Mouse (Mus musculus): ENCODE measurements around the gene Yes1.
"Not testable (repeated sequence)": the region's sequence is repeated elsewhere in the genome, so short reads cannot be mapped to it uniquely, and the experiment has no call there.

Yes1 gene
- long read RNA-seq, experiment 1, transcript Yes1-203 (1 exons, 2,749 nt), result major isoform, 5 of 11 reads
- long read RNA-seq, experiment 1, partial matches to known transcripts, result 1 of 11 reads
- long read RNA-seq, experiment 1, other reads (novel, unspliced or antisense), result 2 of 11 reads
- long read RNA-seq, experiment 2, partial matches to known transcripts, result 2 of 11 reads
- long read RNA-seq, experiment 2, other reads (novel, unspliced or antisense), result 1 of 11 reads

DNA sequence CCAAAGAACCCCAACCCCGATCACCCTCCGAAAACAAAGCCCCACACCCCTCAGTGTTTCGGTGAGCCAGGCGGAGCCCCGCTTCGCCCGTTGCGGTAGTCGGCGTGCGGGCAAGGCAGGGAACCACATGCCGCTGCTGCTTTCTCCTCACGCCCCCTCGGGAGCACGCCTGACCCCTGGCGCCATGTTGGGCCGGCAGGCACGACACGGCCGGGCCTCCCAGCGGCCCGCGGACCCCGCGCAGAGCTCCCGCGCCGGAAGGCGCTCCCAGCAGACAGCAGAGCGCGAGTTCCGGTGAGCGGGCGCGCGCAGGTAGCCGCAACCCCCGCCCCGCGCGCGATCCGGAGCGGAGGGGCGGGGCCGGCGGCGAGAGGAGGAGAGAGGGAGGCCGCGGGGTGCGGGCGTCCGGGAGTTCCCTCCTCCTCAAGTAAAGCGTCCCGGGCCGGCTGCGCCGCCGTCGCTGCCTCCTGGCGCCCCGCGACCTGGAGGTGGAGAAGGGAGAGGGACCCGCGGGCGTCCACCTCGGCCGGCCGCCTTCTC is at the start of gene Yes1:
TSS of gene Yes1 (plus strand) at position 371 of the 540 bp plus-strand sequence.
- intact Hi-C loops (cut with DNase I), result no loop called here

DNA sequence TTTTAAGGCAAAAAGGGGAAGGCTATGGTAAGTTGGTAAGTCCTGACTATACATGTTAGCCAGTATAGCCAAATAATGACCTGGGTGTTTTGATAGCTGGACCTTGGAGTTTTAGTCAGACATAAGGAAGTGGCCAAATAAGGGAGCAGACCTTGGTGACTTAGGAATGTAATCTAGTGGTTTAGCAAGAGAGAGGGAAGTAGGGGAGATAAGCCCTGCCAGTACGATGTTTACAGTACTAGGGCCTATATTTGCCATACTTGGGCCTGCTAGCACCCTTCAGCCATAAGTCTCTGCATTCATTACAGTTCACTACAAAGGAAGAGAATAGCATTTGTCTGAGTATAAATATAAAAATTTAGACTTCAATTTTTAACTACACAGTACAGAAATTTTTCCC is 46.3 kb upstream of the Yes1 start:
- intact Hi-C loops (cut with DNase I), result no loop called here

DNA sequence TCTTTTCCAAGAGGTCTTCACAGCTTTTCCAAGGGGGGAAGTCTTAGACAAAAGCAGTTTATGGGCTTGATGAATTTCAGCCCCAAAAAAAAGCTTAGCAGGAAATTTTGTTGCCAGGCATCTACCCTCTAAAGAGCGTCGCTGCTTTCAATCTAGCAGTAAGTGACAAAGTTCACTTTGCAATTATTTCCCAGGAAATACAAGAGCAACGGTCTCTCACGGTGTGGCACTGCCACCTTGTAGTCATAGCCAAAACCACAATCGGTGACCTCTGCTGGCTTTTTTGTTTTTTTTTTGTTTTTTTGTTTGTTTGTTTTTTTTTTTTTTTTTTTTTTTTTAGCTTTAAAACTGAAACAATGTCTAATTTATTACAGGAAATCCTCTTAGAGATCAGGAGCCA is 39.2 kb upstream of the Yes1 start:
- intact Hi-C loops (cut with DNase I), result no loop called here

DNA sequence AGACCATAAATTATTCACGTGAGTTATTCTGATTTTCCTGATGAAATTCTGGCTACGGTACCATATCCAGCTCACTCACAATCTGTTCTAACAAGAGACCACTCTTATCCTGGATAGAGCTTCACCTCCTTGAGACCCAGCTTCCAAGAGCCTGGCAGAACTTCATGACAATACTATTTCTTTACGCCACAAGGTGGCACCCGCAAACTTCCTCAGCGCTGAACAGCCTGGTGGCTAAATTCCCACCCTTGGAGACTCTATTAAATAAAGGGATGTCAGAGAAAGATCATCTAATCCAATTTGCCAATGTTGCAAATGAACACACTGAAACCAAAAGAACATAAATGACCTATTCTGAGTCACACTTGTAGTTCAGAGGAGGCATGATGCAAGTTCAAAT is 22.8 kb upstream of the Yes1 start:
- intact Hi-C loops (cut with DNase I), result loop anchor here (1.0 kb wide), 1 partner anchor 69 kb away; no protein-coding TSS in a partner anchor

DNA sequence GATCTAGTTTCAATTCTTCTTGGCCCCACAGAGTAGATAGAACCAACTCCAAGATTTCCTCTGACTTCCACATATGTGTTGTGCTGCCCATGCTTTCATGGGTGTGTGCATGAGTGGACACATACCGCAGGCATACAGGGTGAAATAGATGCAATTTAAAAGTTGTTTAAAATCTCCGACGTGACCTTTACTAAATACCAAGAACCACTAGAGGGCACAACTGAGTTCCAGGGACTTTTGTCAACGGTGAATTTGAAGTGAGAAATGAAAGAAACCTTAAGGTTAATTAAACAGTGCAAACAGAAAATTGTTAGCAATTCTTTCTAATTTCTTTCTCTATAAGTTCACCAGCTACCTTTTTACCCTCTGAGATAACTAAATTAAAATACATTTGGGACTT is 17.2 kb upstream of the Yes1 start:
- intact Hi-C loops (cut with DNase I), result no loop called here

DNA sequence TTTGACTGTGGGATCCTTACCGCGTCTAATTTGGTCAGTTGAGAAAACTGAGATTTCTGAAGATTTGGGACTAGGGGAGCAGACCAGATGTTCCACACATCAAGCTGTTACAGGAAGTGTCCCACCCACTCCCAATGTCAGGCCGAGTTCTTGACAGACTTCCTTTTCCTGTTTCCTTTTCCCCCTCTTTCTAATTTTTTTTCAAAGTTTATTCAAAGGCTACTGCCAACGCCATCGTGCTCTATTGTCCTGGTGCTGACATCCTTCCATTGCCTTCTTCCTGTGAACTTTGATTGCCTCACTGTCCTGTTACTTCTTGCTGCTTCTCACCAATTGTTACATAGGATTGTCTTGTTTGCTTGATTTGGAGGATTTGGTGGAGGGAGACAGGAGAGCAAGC is 16.6 kb upstream of the Yes1 start:
- intact Hi-C loops (cut with DNase I), result no loop called here

DNA sequence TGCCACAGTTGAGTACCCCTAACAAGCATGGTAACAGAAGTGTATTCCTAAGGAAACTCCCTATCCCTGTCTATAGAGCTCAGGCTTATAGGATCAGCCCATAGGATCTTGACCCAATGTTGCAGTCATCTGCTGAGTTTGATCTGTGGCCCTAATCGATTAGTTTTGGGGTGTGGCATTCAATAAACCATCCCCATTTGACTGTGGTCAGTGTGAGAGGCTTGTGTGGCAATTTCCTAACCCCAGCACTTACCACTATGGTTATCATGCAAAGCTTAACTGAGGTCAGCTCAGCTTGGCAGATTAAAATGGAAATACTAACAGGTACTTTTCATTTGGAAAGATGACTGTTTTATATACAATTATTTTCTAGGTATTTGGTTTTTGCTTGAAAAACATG is 5.1 kb upstream of the Yes1 start:
- intact Hi-C loops (cut with DNase I), result no loop called here

DNA sequence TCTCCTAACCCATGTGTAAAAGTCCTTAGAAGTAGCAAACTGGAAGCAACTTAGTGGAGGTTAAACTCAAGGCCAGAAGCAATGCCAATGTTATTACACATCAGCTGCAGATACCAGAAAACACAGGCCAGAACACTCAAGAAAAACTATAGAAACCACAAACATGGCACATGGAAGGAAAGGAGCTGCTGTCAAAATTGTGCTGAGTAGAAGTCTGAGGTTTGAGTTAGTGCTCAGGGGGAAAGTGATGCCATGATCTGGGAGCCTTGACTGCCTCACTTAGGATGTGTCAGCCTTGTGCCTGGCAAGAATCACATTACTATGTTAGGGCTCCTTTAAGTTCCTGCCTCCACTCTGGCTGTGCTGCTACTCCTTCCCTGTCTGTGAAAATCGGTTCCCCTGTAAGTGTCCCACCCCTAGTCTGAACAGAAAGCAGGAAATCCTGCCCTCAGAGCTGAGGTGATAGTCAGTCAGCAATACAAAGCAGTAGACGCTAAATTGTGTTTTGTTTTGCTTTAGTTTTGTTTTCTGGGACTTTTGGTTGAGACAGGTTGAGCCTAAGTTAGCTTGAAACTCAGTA is 3.1 kb upstream of the Yes1 start:
- intact Hi-C loops (cut with DNase I), result no loop called here

DNA sequence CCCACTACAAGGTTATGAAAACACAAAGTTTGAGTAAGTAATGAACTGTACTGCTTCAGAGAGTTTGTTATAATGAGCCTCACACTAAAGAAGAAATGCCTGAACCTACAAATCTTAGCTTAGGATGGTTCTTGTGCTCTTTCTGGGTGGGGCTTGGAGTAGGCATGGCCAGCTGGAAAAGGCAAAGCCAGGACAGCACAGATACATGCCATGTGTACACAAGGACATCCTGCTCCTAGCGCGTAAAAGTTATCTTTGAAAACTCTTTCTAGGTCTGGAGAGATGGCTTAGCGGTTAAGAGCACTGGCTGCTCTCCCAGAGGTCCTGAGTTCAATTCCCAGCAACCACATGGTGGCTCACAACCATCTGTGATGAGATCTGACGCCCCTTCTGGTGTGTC is 2.5 kb upstream of the Yes1 start:
- intact Hi-C loops (cut with DNase I), result no loop called here

DNA sequence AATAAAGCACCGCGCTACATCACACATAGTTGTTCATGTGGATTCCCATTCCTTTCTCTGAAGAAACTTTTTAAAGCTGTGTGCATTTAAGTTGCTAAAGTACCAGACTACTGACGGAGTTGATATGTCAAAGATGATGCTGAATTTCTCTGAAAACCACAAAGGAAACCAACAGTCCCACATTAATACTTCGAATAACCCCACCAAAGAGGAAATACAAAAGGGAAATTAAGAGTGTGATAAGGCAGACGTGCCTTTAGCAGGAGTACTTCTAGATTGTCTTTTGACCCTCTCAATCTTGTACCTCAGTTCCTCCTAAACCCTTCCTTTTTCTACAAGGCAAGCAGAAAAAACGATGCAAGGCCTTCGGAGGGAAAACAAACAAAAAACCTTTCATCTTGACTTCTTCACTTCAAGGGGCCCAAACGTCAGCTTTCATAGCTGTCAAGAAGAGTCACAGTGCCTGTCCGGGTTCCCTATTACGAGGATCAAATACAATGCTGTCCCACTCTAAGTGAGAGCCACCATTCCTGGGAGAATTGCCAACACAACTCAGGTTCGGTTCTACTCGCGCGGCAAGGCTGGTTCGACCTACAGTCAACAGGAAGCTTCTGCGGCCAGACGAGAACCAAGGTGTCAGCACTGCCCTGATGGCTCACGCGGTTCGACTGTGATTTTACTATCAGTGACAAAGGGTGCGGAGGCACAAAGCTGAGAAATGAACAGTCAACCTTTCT is 739 bp upstream of the Yes1 start:
- intact Hi-C loops (cut with DNase I), result no loop called here

DNA sequence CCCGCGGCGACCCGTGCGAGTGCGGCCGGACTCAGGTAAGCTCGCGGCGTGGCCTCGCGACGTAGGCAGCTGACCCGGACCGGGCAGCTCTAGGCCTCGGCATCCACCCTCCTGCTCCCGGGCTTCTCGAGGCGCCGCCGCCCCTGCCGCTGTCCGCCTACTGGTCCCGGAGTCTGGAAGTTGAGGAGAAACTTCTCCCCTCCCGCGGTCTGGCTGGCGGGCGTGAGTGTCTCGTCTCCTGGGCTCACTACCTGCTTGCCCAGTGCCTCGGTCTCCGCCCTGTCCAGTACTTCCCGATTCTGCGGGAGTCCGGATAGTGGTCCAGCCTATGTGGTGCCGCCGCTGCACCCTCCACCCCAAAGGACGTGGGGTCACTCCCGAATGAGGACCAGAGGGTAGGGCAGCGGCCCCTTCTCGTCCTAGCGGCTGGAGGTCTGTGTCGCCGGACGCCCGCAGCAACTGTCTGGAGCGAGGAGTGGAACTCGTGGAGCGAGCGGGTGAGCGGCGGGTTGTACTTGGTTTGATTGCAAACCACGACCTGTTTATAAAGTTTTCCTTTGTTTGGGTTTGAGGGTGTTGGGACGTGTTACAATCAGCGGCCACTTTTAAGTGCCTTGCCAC is 480 bp downstream of the Yes1 start:
- intact Hi-C loops (cut with DNase I), result no loop called here

DNA sequence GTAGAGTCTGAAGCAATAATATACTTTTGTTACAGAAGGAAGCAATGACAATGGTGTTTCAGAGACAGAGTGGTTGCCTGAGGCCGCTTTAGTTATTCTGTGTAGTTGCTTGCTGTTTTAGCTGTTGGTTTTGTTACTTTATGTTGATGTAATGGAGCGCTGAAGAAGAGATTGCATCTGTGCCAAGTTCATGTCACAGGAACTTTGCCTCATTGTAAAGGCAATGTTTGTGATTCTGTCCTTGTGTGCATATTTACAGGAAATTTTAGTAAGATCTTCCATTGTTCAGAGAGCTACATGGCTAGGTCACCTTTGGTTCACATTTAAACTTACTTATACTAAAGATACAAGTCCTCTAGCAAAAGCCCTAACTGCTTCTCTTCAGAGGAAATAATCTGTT is 3.3 kb downstream of the Yes1 start:
- intact Hi-C loops (cut with DNase I), result no loop called here

DNA sequence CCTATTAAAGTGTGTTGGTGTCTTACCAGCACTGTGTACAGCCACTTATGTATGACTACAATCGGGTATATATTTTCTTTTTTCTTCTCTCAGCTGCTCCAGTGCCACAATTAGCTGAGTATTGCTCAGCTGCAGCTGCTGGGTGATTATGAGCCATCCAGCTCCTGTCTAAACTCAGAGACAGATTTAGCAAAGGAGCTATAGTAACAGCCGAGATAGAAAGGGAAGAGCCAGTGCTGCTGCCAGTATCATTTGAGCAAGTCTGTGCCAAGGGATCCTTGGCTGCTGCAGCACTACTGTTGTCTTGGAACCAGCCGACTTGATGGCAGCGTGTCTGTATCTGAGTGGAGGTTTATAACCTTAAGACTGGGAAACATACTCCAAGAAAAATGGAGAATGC is 3.7 kb downstream of the Yes1 start:
- intact Hi-C loops (cut with DNase I), result no loop called here

DNA sequence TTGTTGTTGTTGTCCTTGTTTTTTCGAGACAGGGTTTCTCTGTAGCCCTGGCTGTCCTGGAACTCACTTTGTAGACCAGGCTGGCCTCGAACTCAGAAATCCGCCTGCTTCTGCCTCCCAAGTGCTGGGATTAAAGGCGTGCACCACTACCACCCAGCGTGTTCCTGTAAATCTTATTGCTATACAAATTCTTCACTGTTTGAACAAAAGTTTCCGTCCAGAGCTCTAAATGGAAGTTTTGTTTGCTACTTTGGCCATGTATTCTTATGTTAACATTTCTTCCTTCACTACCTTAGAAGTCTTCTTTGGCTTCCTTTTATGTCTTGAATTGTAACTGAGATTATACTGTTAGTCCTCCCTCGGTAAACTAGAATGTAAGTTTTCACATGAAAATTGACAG is 5.5 kb downstream of the Yes1 start:
- intact Hi-C loops (cut with DNase I), result not testable (repeated sequence)

DNA sequence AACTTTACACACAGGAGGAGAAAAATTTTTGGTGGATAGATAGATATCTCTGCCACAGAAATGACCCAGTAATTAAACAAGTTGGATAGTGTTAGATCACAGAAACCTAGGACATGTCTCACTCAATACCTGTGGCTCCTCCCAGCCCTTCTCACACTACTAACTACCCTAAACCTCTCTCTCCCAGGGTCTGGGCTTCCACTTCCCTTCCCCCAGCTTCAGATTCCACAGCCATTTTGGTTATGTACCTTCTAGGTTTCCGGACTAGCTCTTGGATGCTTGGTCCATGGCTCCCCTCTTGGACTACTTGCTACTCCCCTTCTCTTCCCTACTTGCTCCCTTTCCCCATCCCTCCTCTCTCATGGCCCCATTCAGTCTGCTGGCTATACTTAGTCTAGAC is 6.9 kb downstream of the Yes1 start:
- intact Hi-C loops (cut with DNase I), result no loop called here

DNA sequence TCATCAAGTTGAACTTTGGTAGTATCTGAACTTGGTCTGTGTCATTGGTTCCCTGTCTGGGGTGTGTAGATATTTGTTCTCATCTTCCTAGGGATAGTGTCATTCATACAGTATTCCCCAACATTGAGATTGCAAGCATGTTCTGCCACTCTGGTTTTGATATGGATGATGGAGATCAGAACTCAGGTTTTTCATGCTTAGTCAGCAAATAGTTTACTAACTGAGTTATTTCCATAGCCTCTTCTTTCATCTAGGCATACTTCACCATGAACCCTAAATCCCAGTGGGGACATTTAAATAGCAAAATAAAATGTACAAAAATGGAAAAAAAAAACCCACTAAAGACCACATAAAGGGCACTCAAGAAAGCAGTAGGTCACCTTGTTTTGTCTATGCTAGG is 12.7 kb downstream of the Yes1 start:
- intact Hi-C loops (cut with DNase I), result no loop called here

DNA sequence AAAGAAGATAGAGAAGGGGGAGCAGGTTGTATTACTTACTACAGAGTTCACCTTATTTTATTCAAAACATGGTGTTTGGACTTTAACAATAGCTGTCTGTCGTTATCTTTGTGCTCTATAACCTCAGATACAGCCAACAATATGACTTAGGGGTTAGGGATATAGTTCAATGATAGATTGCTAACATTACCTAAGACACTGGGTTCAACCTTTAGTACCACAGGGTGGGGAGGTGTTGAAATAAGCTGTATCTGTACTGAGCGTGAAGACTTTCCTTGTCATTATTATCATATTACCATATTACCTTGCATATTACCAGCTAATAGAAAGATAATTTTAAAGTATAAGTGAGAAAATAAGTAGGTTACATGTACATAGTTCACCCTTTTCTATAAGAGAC is 13.8 kb downstream of the Yes1 start:
- intact Hi-C loops (cut with DNase I), result no loop called here

DNA sequence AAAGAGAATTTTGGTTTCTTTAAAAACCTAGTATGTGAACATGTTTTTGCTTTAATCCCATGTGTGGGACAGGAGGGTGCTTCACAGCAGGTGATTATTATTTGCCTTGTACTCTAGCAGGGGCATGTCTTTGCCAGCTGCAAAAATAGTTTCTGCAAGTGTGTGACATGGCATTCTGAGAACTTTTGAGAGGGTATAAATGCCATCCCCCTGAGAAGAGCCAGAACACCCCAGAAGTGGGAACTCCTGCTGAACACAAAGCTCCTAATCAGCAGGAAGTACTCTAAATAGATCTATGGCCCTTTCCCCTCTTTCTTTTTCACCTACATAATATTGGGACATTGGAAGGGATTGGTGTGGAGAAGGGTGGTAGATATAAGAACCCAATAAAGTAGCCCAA is 22.2 kb downstream of the Yes1 start:
- intact Hi-C loops (cut with DNase I), result no loop called here

DNA sequence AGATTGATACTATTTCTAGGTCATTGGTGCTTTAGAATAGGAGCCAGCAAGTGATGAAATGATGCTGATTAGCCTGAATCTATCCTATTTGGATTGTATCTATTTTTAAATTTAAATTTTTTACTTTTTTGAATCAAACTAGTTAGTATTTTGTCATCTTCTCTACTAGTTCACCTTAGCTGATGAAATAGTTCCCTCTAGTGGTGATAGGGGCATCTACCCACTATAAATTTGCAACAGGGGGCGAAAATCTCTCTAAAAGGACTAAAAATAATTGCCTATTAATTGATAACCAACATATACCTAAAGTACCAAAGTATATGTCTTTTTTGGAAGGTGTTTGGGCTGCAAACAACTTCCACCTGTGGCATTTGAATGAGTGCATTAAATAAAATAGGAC is 46.4 kb downstream of the Yes1 start:
- intact Hi-C loops (cut with DNase I), result loop anchor here (1.0 kb wide), 1 partner anchor 69 kb away; no protein-coding TSS in a partner anchor

DNA sequence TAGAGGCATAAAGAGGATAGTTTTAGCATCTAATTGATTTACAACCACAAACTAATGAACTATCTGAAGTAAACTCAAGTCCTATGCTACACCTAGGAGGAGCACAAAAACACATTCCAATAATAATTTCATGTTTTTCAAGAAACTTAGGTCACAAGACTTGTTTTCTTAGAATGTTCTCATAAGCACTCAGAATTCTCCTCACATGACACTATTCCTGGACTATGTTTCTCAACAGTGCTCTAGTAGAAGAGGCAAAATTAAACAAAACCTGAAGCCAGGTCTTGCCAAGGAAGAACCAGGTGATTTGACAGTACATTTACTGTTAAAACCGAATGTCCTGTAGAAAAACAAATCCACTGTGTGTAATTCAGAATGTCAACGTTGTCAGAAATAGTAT is 71.5 kb downstream of the Yes1 start:
- intact Hi-C loops (cut with DNase I), result no loop called here

DNA sequence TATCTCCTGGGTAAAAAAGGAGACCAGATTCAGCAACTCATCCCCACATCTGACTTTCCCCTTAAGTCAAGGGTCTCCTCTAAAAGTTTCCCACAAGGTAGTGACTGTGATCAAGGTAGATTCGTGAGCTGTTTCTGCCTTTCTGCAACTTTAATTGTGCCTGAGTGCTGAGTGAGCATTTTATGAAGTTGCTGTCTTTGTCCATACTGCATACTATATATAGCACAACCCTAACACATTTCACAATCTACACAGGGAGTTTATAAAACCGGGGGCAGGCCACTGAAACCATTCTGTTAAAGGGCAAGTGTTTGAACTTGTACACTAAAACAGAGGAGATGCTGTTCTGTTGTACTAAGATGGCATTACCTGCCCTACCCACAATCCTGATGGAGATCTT is 82.4 kb downstream of the Yes1 start:
- intact Hi-C loops (cut with DNase I), result no loop called here

DNA sequence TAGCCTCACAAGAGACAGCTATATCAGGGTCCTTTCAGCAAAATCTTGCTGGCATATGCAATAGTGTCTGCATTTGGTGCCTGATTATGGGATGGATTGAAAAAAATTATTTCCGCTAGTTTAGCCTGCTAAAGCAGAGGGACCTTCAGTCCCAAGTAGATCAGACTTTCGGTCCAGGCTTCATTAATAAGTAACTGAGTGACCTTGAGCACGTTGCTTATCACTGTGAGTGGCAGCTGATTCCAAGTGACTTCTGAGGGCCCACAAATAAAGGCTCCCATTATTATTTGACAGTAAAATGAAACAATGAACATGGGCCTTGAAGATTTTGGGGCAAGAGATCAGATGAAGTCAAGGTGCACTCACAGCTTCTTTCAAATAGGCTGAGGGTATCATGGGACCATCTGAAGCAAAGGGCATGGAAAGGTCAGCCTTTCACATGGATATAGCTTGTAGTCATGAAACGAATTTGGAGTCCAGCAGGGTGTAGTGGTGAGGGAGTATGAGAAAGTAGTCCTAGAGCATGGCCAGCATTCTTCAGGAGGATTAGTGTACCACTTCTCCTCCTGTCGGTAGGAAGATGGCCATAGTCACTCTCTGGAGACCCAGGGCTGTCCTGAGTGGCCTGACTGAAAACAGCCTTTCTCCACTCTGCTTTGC is 86.4 kb downstream of the Yes1 start:
- intact Hi-C loops (cut with DNase I), result no loop called here
